Mouse (Mus musculus) liver, postnatal 0 days (tissue): Measurements from ENCODE around the gene Kif1c.

Source experiments
- CTCF ChIP-seq: sonication (generic); IDR thresholded peaks from 2 replicates; pipeline ENCODE4 v1.5.1; 2016; ENCODE audit warnings: antibody characterized with exemption, low read depth
- EP300 ChIP-seq: IDR thresholded peaks from 2 replicates; pipeline ENCODE4 v1.6.1; 2016; ENCODE audit warnings: antibody characterized with exemption, low read depth, mild to moderate bottlenecking

GRCm38 (mm10) chr11:70683640-70684039, 16.7 kb upstream of the Kif1c start:
- TF ChIP-seq CTCF = no peak
- TF ChIP-seq EP300 = no peak
